Mouse (Mus musculus) G1E (cell line): ENCODE measurements around the gene Dock2. TPM values are rescaled to one million over a fixed set of nuclear protein-coding genes. Genes with fewer than 3 reads are reported as not detected.

Experiments
- ATAC-seq: 2 replicates; pipeline ENCODE4 v1.8.0; 2016; ENCODE audit warnings: mild to moderate bottlenecking; ENCODE audit not compliant: insufficient number of reproducible peaks, poor library complexity, low FRiP score, severe bottlenecking; ENCODE audit errors: extremely low read depth
- DNase-seq: peaks from one replicate; pipeline ENCODE4 v3.0.0; 2012; ENCODE audit warnings: low spot score
- H3K27me3 ChIP-seq: 2 replicates; pipeline ENCODE4 v1.6.1; 2012; ENCODE audit warnings: mild to moderate bottlenecking, low read length, inconsistent platforms; ENCODE audit not compliant: insufficient read depth
- H3K36me3 ChIP-seq: replicated peaks from 2 replicates; pipeline ENCODE3; 2012; ENCODE audit warnings: mild to moderate bottlenecking, inconsistent platforms
- H3K4me1 ChIP-seq: 2 replicates; pipeline ENCODE4 v1.6.1; 2012; ENCODE audit warnings: low read depth, low read length, inconsistent platforms, mixed read lengths; ENCODE audit not compliant: insufficient read depth
- H3K4me3 ChIP-seq: 2 replicates; pipeline ENCODE4 v1.5.1; 2012; ENCODE audit warnings: low read depth, mild to moderate bottlenecking, inconsistent platforms, low read length, moderate library complexity, mixed read lengths
- H3K9me3 ChIP-seq: replicated peaks from 2 replicates; pipeline ENCODE4 v1.6.1; 2012; ENCODE audit warnings: inconsistent platforms
- CTCF ChIP-seq: IDR thresholded peaks from 2 replicates; pipeline ENCODE4 v1.5.1; 2012; ENCODE audit warnings: low read depth, low read length, inconsistent platforms, mixed read lengths
- GATA1 ChIP-seq: IDR thresholded peaks from 2 replicates; pipeline ENCODE4 v1.6.1; 2012; ENCODE audit warnings: borderline replicate concordance, low read length, inconsistent platforms, mixed read lengths
- GATA2 ChIP-seq: IDR thresholded peaks from 2 replicates; pipeline ENCODE4 v1.6.1; 2012; ENCODE audit warnings: low read depth, low read length, inconsistent platforms, borderline replicate concordance
- POLR2AphosphoS5 ChIP-seq: IDR thresholded peaks from 2 replicates; pipeline ENCODE4 v1.6.1; 2012; ENCODE audit warnings: low read depth, low read length, inconsistent platforms; ENCODE audit not compliant: insufficient replicate concordance
- TAL1 ChIP-seq: conservative IDR thresholded peaks from 2 replicates; pipeline ENCODE4 v1.6.1; 2012; ENCODE audit warnings: low read depth, low read length, inconsistent platforms, mixed read lengths
- polyA plus RNA-seq: library from polyadenylated mRNA; stranded (reverse); fragments of >175 nt; gene quantifications from 2 replicates; pipeline ENCODE4 v1.2.3, GENCODE M21; 2012
- total RNA-seq, 2 experiments: library from RNA; stranded (forward) in 1 of 2; stranded (reverse) in 1 of 2; fragments of 200-1000 nt in 1 of 2; fragments of >200 nt in 1 of 2; fragmentation: Nextera tagmentation in 1 of 2; gene quantifications; 2 replicates each; pipeline ENCODE4 v1.2.3; 2014 to 2017

Dock2 gene
- total and polyA plus RNA-seq, 3 experiments, result 2.8 to 20.0 (median 4.7) TPM

- no peaks in the 10 kb centered on the region for H3K4me1 ChIP-seq
These were observed 460.0 kb downstream of the Dock2 start for GRCm38 (mm10) chr11:34323664-34324063.

GRCm38 (mm10) chr11:34319282-34319681, 464.4 kb downstream of the Dock2 start:
- no peak for DNase-seq
- TF ChIP-seq CTCF (no peak), GATA2 (no peak), TAL1 (no peak), POLR2AphosphoS5 (no peak), GATA1 (no peak)
- H3K36me3 ChIP-seq, result no peaks in the 10 kb centered on the region

More at GRCm38 (mm10) chr11:34323664-34324063, 460.0 kb downstream of the Dock2 start:
- H3K27me3 ChIP-seq, result no peaks in the 10 kb centered on the region
- no peak overlapping the region for H3K4me3 ChIP-seq
- H3K9me3 ChIP-seq, result peaks cover 12% of the 10 kb centered on the region
- no peak for ATAC-seq
- TF ChIP-seq GATA2 (no peak), TAL1 (no peak), POLR2AphosphoS5 (no peak), GATA1 (no peak), CTCF (no peak)
- no peak for DNase-seq
- H3K36me3 ChIP-seq, result no peaks in the 10 kb centered on the region

GRCm38 (mm10) chr11:34317001-34317400, 466.7 kb downstream of the Dock2 start:
- Histone ChIP-seq H3K4me1 (no peaks in the 10 kb centered on the region), H3K36me3 (no peaks in the 10 kb centered on the region), H3K27me3 (no peaks in the 10 kb centered on the region), H3K9me3 (0 out of 2 replicates have a peak, but pooled peaks cover 2% of the 10 kb centered on the region), H3K4me3 (no peak overlapping the region)
- no peak for DNase-seq
- ATAC-seq, result no peak
- TF ChIP-seq CTCF, result no peak
- no peak for TF ChIP-seq GATA2
- no peak for TF ChIP-seq TAL1
- no peak for TF ChIP-seq POLR2AphosphoS5
- no peak for TF ChIP-seq GATA1

More at GRCm38 (mm10) chr11:34319282-34319681, 464.4 kb downstream of the Dock2 start:
- no peak overlapping the region for H3K4me3 ChIP-seq
- H3K4me1 ChIP-seq, result no peaks in the 10 kb centered on the region
- no peaks in the 10 kb centered on the region for H3K27me3 ChIP-seq
- ATAC-seq, result no peak
- H3K9me3 ChIP-seq, result peaks cover 11% of the 10 kb centered on the region

- H3K9me3 ChIP-seq, result peaks cover 4% of the 10 kb centered on the region
- no peak overlapping the region for H3K4me3 ChIP-seq
- no peaks in the 10 kb centered on the region for H3K4me1 ChIP-seq
- no peak for DNase-seq
- H3K36me3 ChIP-seq, result no peaks in the 10 kb centered on the region
- no peak for ATAC-seq
- H3K27me3 ChIP-seq, result no peaks in the 10 kb centered on the region
- TF ChIP-seq TAL1 (no peak), CTCF (no peak), GATA1 (no peak), POLR2AphosphoS5 (no peak), GATA2 (no peak)
These were observed 467.5 kb downstream of the Dock2 start for GRCm38 (mm10) chr11:34316176-34316575.

- Histone ChIP-seq H3K36me3 (no peaks in the 10 kb centered on the region), H3K4me1 (no peaks in the 10 kb centered on the region), H3K9me3 (peaks cover 4% of the 10 kb centered on the region), H3K27me3 (no peaks in the 10 kb centered on the region), H3K4me3 (no peak overlapping the region)
- TF ChIP-seq GATA2 (no peak), POLR2AphosphoS5 (no peak), CTCF (no peak), GATA1 (no peak), TAL1 (no peak)
- DNase-seq (no peak), ATAC-seq (no peak)
These were observed 468.3 kb downstream of the Dock2 start for GRCm38 (mm10) chr11:34315383-34315782.

- no peak within 1 kb of the TSS for H3K4me3 ChIP-seq
- H3K27me3 ChIP-seq, result no peaks in the 10 kb centered on the region
- H3K9me3 ChIP-seq, result peaks cover 4% of the 10 kb centered on the region
- no peaks in the 10 kb centered on the region for H3K4me1 ChIP-seq
- no peak for TF ChIP-seq GATA2
- TF ChIP-seq TAL1, result no peak
- no peak for TF ChIP-seq POLR2AphosphoS5
- TF ChIP-seq GATA1, result no peak
- no peak for TF ChIP-seq CTCF
- no peaks in the 10 kb centered on the region for H3K36me3 ChIP-seq
- DNase-seq, result no peak
- no peak for ATAC-seq
These were observed 468.9 kb downstream of the Dock2 start, which contains the start of gene Fam196b for GRCm38 (mm10) chr11:34314534-34315379. Fam196b (plus strand) TSS chr11:34314822.
